Mouse (Mus musculus) heart, postnatal 36 days (tissue): ENCODE results near the gene Epc2. TPM values are rescaled to one million over a fixed set of nuclear protein-coding genes. Genes with fewer than 3 reads are reported as not detected.

Experiments used
- DNase-seq, 2 experiments: peaks; one replicate each; pipeline ENCODE4 v3.0.0; 2021 to 2022
- intact Hi-C: fragments of 180-260 bp; cut with DNase I; formaldehyde crosslinking; loops from one replicate; pipeline ENCODE4 v1.15.1; 2025
- total RNA-seq, 2 experiments: library from RNA; stranded (reverse); gene quantifications; 2 replicates each; pipeline ENCODE4 v1.2.3; 2021

Gene Epc2
- total RNA-seq, 2 experiments from 2014 or later, result 19.9 to 22.6 TPM

GRCm38 (mm10) chr2:49562688-49563350 is 111.5 kb downstream of the Epc2 start:
- no peak for DNase-seq
- intact Hi-C loops, result no loop called here

- intact Hi-C loops, result no loop called here
- peak; percentile 34 to 47 for DNase-seq
These were observed 118.8 kb downstream of the Epc2 start for GRCm38 (mm10) chr2:49569862-49570777.

GRCm38 (mm10) chr2:49570778-49571101 is 119.5 kb downstream of the Epc2 start:
- intact Hi-C loops, result no loop called here
- DNase-seq, result no peak

- intact Hi-C loops, result no loop called here
- no peak for DNase-seq
These were observed 120.1 kb downstream of the Epc2 start for GRCm38 (mm10) chr2:49571159-49571920.

- no peak for DNase-seq
- intact Hi-C loops, result no loop called here
These were observed 120.9 kb downstream of the Epc2 start for GRCm38 (mm10) chr2:49572111-49572642.

GRCm38 (mm10) chr2:49572684-49573083 is 121.4 kb downstream of the Epc2 start:
- no peak for DNase-seq
- intact Hi-C loops, result no loop called here

GRCm38 (mm10) chr2:49573282-49573681 is 122.0 kb downstream of the Epc2 start:
- no peak for DNase-seq
- intact Hi-C loops, result no loop called here

- intact Hi-C loops, result no loop called here
- DNase-seq, result no peak
These were observed 129.3 kb downstream of the Epc2 start for GRCm38 (mm10) chr2:49580585-49580984.

- DNase-seq, result no peak
These were observed 131.3 kb downstream of the Epc2 start for GRCm38 (mm10) chr2:49582546-49582945.

GRCm38 (mm10) chr2:49583311-49583710 is 132.0 kb downstream of the Epc2 start:
- DNase-seq, result no peak
- intact Hi-C loops, result no loop called here

More at GRCm38 (mm10) chr2:49582546-49582945, 131.3 kb downstream of the Epc2 start:
- intact Hi-C loops, result no loop called here

GRCm38 (mm10) chr2:49590450-49590849 is 139.2 kb downstream of the Epc2 start:
- intact Hi-C loops, result no loop called here
- DNase-seq, result no peak

GRCm38 (mm10) chr2:49592926-49593325 is 141.6 kb downstream of the Epc2 start:
- intact Hi-C loops, result no loop called here
- DNase-seq, result no peak

GRCm38 (mm10) chr2:49594886-49595285 is 143.6 kb downstream of the Epc2 start:
- intact Hi-C loops, result no loop called here
- no peak for DNase-seq

GRCm38 (mm10) chr2:49596318-49596717 is 145.0 kb downstream of the Epc2 start:
- no peak for DNase-seq
- intact Hi-C loops, result no loop called here

GRCm38 (mm10) chr2:49600021-49600681 is 148.9 kb downstream of the Epc2 start:
- DNase-seq, result no peak
- intact Hi-C loops, result no loop called here

Other genes with a start within 250 kb of the Epc2 start
- 1 to 10 TPM in 1 of 2 experiments, under 1 TPM in 1; 0.24 to 1.1 TPM for gene Kif5c, start 167.8 kb downstream of the Epc2 start, total RNA-seq